Mouse (Mus musculus) kidney, postnatal 0 days (tissue): Measurements from ENCODE around the gene Slc25a27. TPM values are rescaled to one million over a fixed set of nuclear protein-coding genes. Genes with fewer than 3 reads are reported as not detected.

Experiments used
- ATAC-seq: fragments of 200-750 bp; cut with Nextera tagmentation; replicated peaks from 2 replicates; pipeline ENCODE4 v1.8.0; 2017; ENCODE audit warnings: low read depth, moderate number of reproducible peaks, moderate TSS enrichment, moderate library complexity; ENCODE audit not compliant: low FRiP score
- DNase-seq: peaks from one replicate; pipeline ENCODE4 v3.0.0-alpha.2; 2016; ENCODE audit warnings: low spot score
- H3K27ac ChIP-seq: fragments of 300-500 bp; sonication (generic); 2 replicates; pipeline ENCODE4 v1.5.1; 2014; ENCODE audit warnings: mild to moderate bottlenecking
- H3K27me3 ChIP-seq: fragments of 300-500 bp; sonication (generic); 2 replicates; pipeline ENCODE4 v1.6.1; 2014; ENCODE audit warnings: low read length, mixed read lengths; ENCODE audit not compliant: insufficient read depth
- H3K36me3 ChIP-seq: fragments of 300-500 bp; sonication (generic); 2 replicates; pipeline ENCODE4 v1.6.1; 2014; ENCODE audit warnings: low read length, mixed read lengths; ENCODE audit not compliant: insufficient read depth
- H3K4me1 ChIP-seq: fragments of 300-500 bp; sonication (generic); replicated peaks from 2 replicates; pipeline ENCODE4 v1.6.1; 2014; ENCODE audit warnings: antibody characterized with exemption, low read length, mixed read lengths; ENCODE audit not compliant: insufficient read depth
- H3K4me2 ChIP-seq: fragments of 300-500 bp; sonication (generic); 2 replicates; pipeline ENCODE4 v1.6.1; 2014; ENCODE audit warnings: mild to moderate bottlenecking, low read length, moderate library complexity, mixed read lengths
- H3K4me3 ChIP-seq: fragments of 300-500 bp; sonication (generic); replicated peaks from 2 replicates; pipeline ENCODE4 v1.5.1; 2014; ENCODE audit warnings: low read depth, low read length
- H3K9ac ChIP-seq: fragments of 300-500 bp; sonication (generic); 2 replicates; pipeline ENCODE4 v1.6.1; 2014; ENCODE audit warnings: low read depth, low read length
- H3K9me3 ChIP-seq: fragments of 300-500 bp; sonication (generic); replicated peaks from 2 replicates; pipeline ENCODE4 v1.6.1; 2016; ENCODE audit warnings: low read length, inconsistent platforms, mixed read lengths
- CTCF ChIP-seq: IDR thresholded peaks from 2 replicates; pipeline ENCODE4 v1.5.1; 2016; ENCODE audit warnings: antibody characterized with exemption, low read depth, mild to moderate bottlenecking, moderate library complexity
- WGBS: fragments of 180-500 bp; shearing (Covaris S2); extraction: QIAGEN DNeasy Blood & Tissue Kit; methylation state at CpG from one replicate; pipeline ENCODE4 v1.1.7; 2014; 5-methylcytosine and 5-hydroxymethylcytosine counted together
- polyA plus RNA-seq: library from polyadenylated mRNA; unstranded; fragments of >200 nt; fragmentation: Nextera tagmentation; extraction: Ambion mirVana; gene quantifications from 2 replicates; pipeline ENCODE4 v1.2.1, GENCODE M21; 2015

Gene Slc25a27
- polyA plus RNA-seq, 1 experiment from 2014 or later = 6.8 TPM

DNA sequence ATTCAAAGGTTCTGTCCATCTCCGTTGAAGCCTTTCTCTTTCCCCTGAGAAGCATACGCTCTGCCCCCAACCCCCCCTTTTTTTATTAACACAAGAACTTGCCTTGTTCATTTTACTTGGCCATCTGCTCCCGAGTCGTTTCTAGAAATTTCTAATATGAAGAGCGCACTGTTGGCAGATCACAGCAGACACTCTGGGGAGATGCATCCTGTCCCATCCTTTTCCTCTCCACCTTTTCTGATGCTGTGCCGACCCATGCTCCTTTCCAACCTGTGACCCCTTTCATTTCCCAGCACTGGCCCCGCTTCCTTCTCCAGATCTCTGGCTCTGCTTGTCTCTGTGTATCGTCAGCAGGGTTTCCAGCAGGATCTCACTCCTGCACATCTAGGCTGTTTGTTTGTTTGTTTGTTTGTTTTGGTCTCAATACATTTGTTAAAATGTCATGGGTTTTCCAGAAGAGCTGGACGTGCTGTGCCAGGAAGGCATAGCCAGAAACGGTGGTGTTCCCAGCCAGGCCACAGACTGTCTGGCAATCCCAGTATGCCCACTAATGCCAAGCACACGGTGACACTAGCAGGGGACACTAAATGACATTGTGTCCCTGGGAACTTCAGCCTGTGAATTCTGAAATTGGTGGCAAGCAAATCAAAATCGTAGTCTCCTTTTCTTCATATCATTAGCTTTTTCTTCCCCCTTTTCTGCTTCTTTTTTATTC lies 37.4 kb upstream of the Slc25a27 start:
- H3K9ac ChIP-seq = no peak overlapping the region
- H3K27me3 ChIP-seq = no peaks in the 10 kb centered on the region
- no peak for TF ChIP-seq CTCF
- H3K9me3 ChIP-seq = no peaks in the 10 kb centered on the region
- H3K27ac ChIP-seq = no peak overlapping the region
- ATAC-seq (no peak), DNase-seq (no peak)
- 89% methylated on average over 12 of the region's 12 CpGs for WGBS
- H3K36me3 ChIP-seq = 0 out of 2 replicates have a peak, but pooled peaks cover 4% of the 10 kb centered on the region
- H3K4me2 ChIP-seq = no peak overlapping the region
- no peaks in the 10 kb centered on the region for H3K4me1 ChIP-seq
- H3K4me3 ChIP-seq = no peak overlapping the region

- Histone ChIP-seq H3K27me3 (no peaks in the 10 kb centered on the region), H3K4me1 (no peaks in the 10 kb centered on the region), H3K4me2 (no peak overlapping the region), H3K9me3 (no peaks in the 10 kb centered on the region), H3K27ac (no peak overlapping the region), H3K9ac (no peak overlapping the region), H3K36me3 (0 out of 2 replicates have a peak, but pooled peaks cover 4% of the 10 kb centered on the region), H3K4me3 (no peak overlapping the region)
- DNase-seq (peak; percentile 50), ATAC-seq (no peak)
- TF ChIP-seq CTCF = peak; percentile 86
- 76% methylated on average over 6 of the region's 6 CpGs for WGBS
Observed at GRCm38 (mm10) chr17:43701060-43701459, 34.0 kb upstream of the Slc25a27 start.

GRCm38 (mm10) chr17:43698997-43699649 lies 32.1 kb upstream of the Slc25a27 start:
- Histone ChIP-seq H3K9me3 (no peaks in the 10 kb centered on the region), H3K9ac (no peak overlapping the region), H3K36me3 (0 out of 2 replicates have a peak, but pooled peaks cover 4% of the 10 kb centered on the region), H3K27ac (no peak overlapping the region), H3K4me3 (no peak overlapping the region), H3K4me1 (no peaks in the 10 kb centered on the region), H3K4me2 (no peak overlapping the region), H3K27me3 (no peaks in the 10 kb centered on the region)
- WGBS = 42% methylated on average over 14 of the region's 14 CpGs
- TF ChIP-seq CTCF = peak; percentile 98
- ATAC-seq (no peak), DNase-seq (peak; percentile 81)

GRCm38 (mm10) chr17:43689591-43689990 lies 22.6 kb upstream of the Slc25a27 start:
- Histone ChIP-seq H3K27me3 (no peaks in the 10 kb centered on the region), H3K4me2 (no peak overlapping the region), H3K36me3 (peaks cover 5% of the 10 kb centered on the region; the same call in 1 of the 2 replicates), H3K9me3 (no peaks in the 10 kb centered on the region), H3K4me3 (no peak overlapping the region), H3K27ac (no peak overlapping the region), H3K9ac (no peak overlapping the region), H3K4me1 (no peaks in the 10 kb centered on the region)
- no peak for DNase-seq
- ATAC-seq = no peak
- 83% methylated on average over 9 of the region's 9 CpGs for WGBS
- 0 out of 2 replicates have a peak, but pooled peaks have one; percentile 8 for TF ChIP-seq CTCF

GRCm38 (mm10) chr17:43684638-43685037 lies 17.6 kb upstream of the Slc25a27 start:
- Histone ChIP-seq H3K9me3 (no peaks in the 10 kb centered on the region), H3K9ac (no peak overlapping the region), H3K4me1 (no peaks in the 10 kb centered on the region), H3K27ac (no peak overlapping the region), H3K4me2 (no peak overlapping the region), H3K36me3 (peaks cover 5% of the 10 kb centered on the region; the same call in 1 of the 2 replicates), H3K4me3 (no peak overlapping the region), H3K27me3 (no peaks in the 10 kb centered on the region)
- no peak for TF ChIP-seq CTCF
- no peak for DNase-seq
- 89% methylated on average over 5 of the region's 5 CpGs for WGBS
- no peak for ATAC-seq

- Histone ChIP-seq H3K27ac (no peak overlapping the region), H3K27me3 (no peaks in the 10 kb centered on the region), H3K36me3 (peaks cover 5% of the 10 kb centered on the region; the same call in 1 of the 2 replicates), H3K4me1 (no peaks in the 10 kb centered on the region), H3K4me3 (no peak overlapping the region), H3K9me3 (no peaks in the 10 kb centered on the region), H3K4me2 (no peak overlapping the region), H3K9ac (no peak overlapping the region)
- 81% methylated on average over 7 of the region's 7 CpGs for WGBS
- no peak for DNase-seq
- no peak for TF ChIP-seq CTCF
- ATAC-seq = no peak
Observed at GRCm38 (mm10) chr17:43684086-43684485, 17.1 kb upstream of the Slc25a27 start.
